Mouse (Mus musculus) Patski (cell line): ENCODE data around the gene P2ry2. TPM values are rescaled to one million over a fixed set of nuclear protein-coding genes. Genes with fewer than 3 reads are reported as not detected.

Experiments used
- ATAC-seq: fragments of 100-300 bp; one replicate; pipeline ENCODE4 v1.8.0; 2021
- CTCF ChIA-PET: fragments of 350-600 bp; sonication (Branson Sonifier 250); formaldehyde crosslinking; loops from one replicate; lab custom pipeline; 2022; ENCODE audit warnings: inconsistent platforms; lab: Charles Lee
- POLR2A ChIA-PET: fragments of 350-600 bp; sonication (Branson Sonifier 250); formaldehyde crosslinking; loops from one replicate; lab custom pipeline; 2022; ENCODE audit warnings: antibody characterized with exemption, inconsistent platforms; lab: Charles Lee
- DNase-seq: peaks from one replicate; pipeline ENCODE4 v3.0.0-alpha.2; 2011; ENCODE audit warnings: low read depth, low spot score
- H3K27me3 ChIP-seq: fragments of 371-371 bp; one replicate; pipeline ENCODE4 v1.5.1; 2021
- CTCF ChIP-seq: fragments of 100-300 bp; IDR thresholded peaks from one replicate; pipeline ENCODE4 v1.5.1; 2021
- in situ Hi-C: fragments of 300-500 bp; cut with MboI; formaldehyde crosslinking; loops from 3 replicates; pipeline ENCODE4 v1.11.1; 2018; ENCODE audit warnings: low pct_unique_long_range_greater_than_20kb, mixed read lengths
- polyA plus RNA-seq: library from polyadenylated mRNA; unstranded; gene quantifications from one replicate; pipeline ENCODE4 v1.2.3, GENCODE M21; 2021

Gene P2ry2
- polyA plus RNA-seq, 1 experiment from 2014 or later = 6.6 TPM

DNA sequence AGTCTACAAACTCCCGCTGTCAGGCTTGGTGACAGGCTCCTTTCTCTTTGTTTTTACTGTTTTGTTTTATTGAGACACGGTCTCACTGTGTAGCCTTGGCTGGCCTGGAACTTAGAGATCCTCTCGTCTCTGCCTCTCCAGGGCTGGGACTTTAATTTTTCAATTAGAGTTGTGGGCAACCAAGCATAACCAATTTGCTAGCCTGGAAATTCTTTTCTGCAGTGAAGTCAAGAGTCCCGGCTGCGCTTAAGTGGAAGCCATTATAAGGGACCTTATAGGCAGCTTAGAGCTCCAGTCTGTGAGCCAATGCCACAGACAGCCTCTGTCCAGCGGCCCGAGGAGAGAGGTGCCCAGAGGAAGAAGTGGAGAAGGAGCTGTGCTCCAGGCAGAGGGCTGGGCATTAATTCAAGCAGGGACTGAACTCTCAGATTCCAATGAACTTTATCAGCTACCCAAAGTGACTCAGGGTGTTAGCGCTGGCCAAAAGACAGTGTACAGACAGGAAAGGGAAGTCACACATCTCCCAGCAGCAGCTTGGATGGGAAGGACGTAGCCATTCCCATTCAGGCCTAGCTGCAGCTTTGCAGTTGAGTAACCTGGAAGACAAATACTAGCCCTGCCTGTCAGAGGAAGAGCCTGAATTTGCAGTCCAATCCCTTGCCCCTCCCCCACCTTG lies 21.9 kb downstream of the P2ry2 start:
- ATAC-seq = peak; percentile 64
- no peak for DNase-seq
- no peaks in the 10 kb centered on the region for H3K27me3 ChIP-seq
- POLR2A ChIA-PET = interaction anchor here (0.7 kb wide), 1 partner anchor 53 kb away, joined by 3 read pairs; no protein-coding TSS in a partner anchor
- no peak for TF ChIP-seq CTCF
- CTCF ChIA-PET = interaction anchor here (3.4 to 7.6 kb wide), 2 partner anchors 15 to 61 kb away, joined by 10 to 118 read pairs; no protein-coding TSS in a partner anchor
- in situ Hi-C loops = no loop called here

DNA sequence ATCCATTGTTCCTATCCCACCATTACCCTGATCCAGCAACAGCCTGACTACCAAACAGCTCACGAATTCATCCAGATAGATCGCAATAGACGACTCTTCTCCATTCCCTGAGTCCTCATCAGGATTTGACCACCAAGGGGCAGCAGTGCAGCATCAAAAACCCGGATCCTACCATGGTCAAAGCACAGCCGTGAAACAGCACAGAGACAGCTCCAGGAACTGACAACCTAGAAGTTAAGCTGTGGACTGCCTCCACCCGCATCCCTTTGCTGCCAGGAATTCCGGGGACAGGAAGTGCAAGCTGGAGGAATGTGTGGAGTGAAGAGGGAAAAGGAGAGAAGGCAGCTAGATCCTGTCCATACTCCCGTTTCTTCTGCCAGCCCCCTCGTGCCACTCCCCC lies 24.6 kb downstream of the P2ry2 start:
- ATAC-seq (peak; percentile 40), DNase-seq (no peak)
- no peaks in the 10 kb centered on the region for H3K27me3 ChIP-seq
- ChIA-PET CTCF (interaction anchor here (0.6 to 7.6 kb wide), 21 partner anchors 9 to 301 kb away, joined by 3 to 118 read pairs (median 4); no protein-coding TSS in a partner anchor), POLR2A (interaction anchor here (1.3 kb wide), 2 partner anchors 45 to 64 kb away, joined by 3 to 4 read pairs; no protein-coding TSS in a partner anchor)
- peak; percentile 83 for TF ChIP-seq CTCF
- in situ Hi-C loops = loop anchor here (5.0 kb wide), 2 partner anchors 41 to 59 kb away; no protein-coding TSS in a partner anchor

DNA sequence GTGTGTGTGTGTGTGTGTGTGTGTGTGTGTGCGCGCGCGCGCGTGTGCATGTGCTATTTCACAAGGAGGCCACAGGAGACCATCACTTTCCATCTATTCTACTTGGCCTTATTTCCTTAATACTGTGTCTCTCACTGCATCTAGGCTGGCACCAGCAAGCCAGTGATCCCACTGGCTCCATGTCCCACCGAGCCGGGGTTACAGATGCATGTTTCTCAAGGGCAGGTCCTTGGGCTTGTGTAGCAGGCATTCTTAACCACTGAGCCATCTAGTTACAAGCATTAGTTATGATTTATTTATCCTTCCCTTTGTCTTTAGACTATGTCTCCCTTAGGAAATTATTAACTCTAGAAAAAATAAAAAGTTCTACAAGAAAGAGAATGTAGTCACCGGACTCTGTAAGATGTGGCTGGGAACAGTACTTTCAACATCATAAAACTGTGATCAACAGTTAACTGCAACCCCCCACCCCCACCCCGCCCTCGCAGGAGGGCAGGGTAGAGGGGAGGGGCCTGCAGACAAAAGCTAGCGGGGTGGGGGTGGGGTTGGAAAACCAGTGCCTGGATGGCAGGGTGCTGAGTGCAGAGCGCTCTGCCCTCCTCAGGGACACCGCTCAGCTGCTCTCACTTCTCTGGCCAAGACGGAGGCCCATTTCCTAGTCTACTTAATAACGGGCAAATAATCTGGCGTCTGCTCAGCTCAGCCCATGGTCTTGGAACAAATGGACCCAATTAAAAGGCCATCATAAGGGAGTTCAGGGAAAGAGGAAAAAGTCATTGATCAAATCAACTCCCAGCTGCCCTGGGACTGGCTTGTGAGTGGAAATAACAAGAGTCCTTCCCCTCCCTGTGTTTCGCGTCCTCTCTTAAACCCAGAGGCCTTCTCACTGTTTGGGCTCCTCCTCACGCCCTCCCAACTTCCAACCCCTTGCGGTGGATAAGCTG lies 27.9 kb downstream of the P2ry2 start:
- ATAC-seq (peak; percentile 78), DNase-seq (no peak)
- ChIA-PET CTCF (interaction anchor here (0.9 to 1.5 kb wide), 6 partner anchors 16 to 67 kb away, joined by 3 to 5 read pairs (median 4); no protein-coding TSS in a partner anchor), POLR2A (interaction anchor here (0.7 to 0.9 kb wide), 2 partner anchors 67 to 116 kb away, joined by 3 to 5 read pairs; no protein-coding TSS in a partner anchor)
- TF ChIP-seq CTCF = no peak
- no peaks in the 10 kb centered on the region for H3K27me3 ChIP-seq
- in situ Hi-C loops = loop anchor here (5.0 kb wide), 2 partner anchors 37 to 63 kb away; no protein-coding TSS in a partner anchor

DNA sequence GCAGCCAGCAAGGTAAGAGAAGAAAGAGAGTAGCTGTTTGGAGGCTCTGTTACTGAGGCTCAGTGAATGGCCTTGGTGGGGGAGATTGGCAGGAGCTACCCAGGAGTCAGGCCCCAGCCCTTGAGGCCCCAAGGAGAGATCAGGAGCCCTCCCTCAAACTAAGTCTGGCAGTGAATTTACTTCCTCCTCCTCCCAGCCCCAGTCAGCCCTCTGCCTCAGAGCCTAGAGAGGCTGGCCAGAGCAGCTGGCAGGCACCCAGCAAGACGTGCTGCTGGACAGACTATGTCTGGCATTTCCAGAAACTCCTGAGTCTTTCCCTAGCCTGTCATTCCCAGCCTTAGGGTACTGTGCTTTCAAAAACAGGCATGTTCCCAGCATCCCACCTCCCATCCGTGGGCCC lies 33.5 kb downstream of the P2ry2 start:
- in situ Hi-C loops = no loop called here
- ChIA-PET POLR2A (interaction anchor here (0.5 kb wide), 1 partner anchor 324 kb away, joined by 3 read pairs; no protein-coding TSS in a partner anchor), CTCF (interaction anchor here (0.7 to 1.6 kb wide), 5 partner anchors 10 to 54 kb away, joined by 3 to 6 read pairs (median 3); no protein-coding TSS in a partner anchor)
- ATAC-seq (peak; percentile 21), DNase-seq (peak; percentile 35)
- TF ChIP-seq CTCF = no peak
- no peaks in the 10 kb centered on the region for H3K27me3 ChIP-seq

GRCm38 (mm10) chr7:100978171-100978570 lies 34.5 kb downstream of the P2ry2 start:
- ChIA-PET POLR2A (no interaction called here), CTCF (interaction anchor here (0.7 to 1.2 kb wide), 4 partner anchors 9 to 53 kb away, joined by 3 read pairs; no protein-coding TSS in a partner anchor)
- no peak for TF ChIP-seq CTCF

DNA sequence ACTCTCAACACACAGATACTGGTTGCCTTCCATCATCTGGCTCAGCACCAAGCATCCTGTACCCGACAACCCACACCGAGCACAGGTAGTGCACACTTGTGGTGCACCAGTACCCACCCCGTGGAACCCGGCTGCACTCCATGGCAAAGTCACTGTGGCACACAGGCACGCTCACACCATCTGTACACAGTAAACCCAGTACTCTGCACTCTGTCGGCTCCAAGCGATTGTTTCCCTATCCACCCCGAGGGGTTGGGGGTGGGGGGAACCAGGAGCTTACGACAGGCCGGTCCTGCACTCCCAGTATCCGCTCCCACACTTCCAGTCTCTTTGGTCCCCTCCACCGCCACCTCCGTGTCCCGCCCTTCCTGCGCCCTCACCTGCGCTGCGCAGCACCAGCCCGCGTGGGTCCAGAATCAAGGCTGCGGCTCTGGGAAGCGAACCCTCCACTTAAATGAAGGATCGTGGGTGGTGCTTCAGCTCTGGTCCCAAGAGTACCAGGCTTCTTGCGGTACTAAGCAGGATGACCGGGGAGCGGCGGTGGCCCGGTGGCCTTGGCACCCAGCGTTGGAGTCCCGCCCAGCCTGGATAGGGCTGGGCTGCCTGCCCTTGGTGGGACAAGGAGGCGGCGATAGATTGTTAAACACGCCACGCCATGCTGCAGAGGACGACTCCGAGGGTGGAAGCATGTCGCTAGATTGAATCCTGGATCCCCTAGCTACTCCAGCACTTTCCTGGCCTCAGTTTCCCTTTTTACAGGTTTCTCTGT lies 38.3 kb downstream of the P2ry2 start, which contains the start of gene P2ry6:
TSS of gene P2ry6 (minus strand) at position 515 of the 769 bp plus-strand sequence.
- DNase-seq (no peak), ATAC-seq (no peak)
- in situ Hi-C loops = no loop called here
- no peaks in the 10 kb centered on the region for H3K27me3 ChIP-seq
- CTCF ChIA-PET = no interaction called here
- POLR2A ChIA-PET = no interaction called here
- no peak for TF ChIP-seq CTCF

More at GRCm38 (mm10) chr7:100978171-100978570, 34.5 kb downstream of the P2ry2 start:
- ATAC-seq = no peak
- DNase-seq = no peak
- H3K27me3 ChIP-seq = no peaks in the 10 kb centered on the region
- in situ Hi-C loops = no loop called here

GRCm38 (mm10) chr7:100972875-100973274 lies 39.8 kb downstream of the P2ry2 start:
- no peaks in the 10 kb centered on the region for H3K27me3 ChIP-seq
- DNase-seq (no peak), ATAC-seq (no peak)
- ChIA-PET POLR2A (interaction anchor here (1.0 kb wide), 1 partner anchor 23 kb away, joined by 3 read pairs; no protein-coding TSS in a partner anchor), CTCF (interaction anchor here (1.6 kb wide), 1 partner anchor 15 kb away, joined by 3 read pairs; no protein-coding TSS in a partner anchor)
- in situ Hi-C loops = no loop called here
- no peak for TF ChIP-seq CTCF

DNA sequence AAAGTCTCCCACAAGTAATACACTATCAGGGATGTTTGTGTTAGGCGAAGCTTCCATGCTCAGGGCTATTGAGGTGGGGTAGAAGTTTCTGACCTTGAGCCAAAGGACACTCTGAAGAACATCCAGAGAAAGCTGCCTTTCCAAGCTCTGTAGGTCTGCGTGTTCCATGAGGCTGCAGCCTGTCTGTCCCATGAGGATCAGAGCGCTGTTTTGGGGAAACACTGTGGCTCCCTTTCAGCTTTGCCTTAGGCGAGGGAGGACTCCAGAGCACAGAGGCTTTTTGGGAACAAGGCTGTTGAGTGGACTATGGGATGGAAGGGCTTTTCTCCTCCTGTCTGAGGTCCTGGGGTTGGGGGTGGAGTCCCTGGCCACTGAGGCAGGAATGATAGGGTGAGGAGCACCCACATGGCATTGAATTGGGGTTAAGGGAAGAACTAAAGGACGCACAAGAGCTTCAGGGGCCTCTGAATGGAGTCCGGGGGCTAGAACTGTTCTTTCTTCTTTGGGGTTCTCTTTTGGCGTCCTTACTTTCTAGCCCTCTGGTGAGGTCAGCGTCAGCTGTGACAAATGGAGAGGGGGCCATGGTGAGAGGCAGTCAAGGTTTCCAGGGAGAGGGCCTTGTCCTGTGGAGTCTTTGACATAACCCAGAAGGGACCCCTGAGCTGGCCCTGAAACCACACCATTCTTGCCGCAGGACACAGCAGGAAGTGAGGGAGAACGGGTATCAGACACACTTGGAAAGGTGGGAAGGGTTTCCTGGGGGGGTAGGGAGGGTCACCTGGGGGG lies 43.6 kb downstream of the P2ry2 start:
- CTCF ChIA-PET = interaction anchor here (0.7 to 2.6 kb wide), 5 partner anchors 10 to 32 kb away, joined by 3 to 8 read pairs (median 4); no protein-coding TSS in a partner anchor
- POLR2A ChIA-PET = no interaction called here
- no peak for TF ChIP-seq CTCF
- in situ Hi-C loops = no loop called here
- no peaks in the 10 kb centered on the region for H3K27me3 ChIP-seq
- no peak for DNase-seq
- no peak for ATAC-seq
